Mouse (Mus musculus): ENCODE measurements around the gene Ssh2.
A peak's percentile ranks its signal among the peaks of the same experiment; 100 is the strongest.

Gene Ssh2

DNA sequence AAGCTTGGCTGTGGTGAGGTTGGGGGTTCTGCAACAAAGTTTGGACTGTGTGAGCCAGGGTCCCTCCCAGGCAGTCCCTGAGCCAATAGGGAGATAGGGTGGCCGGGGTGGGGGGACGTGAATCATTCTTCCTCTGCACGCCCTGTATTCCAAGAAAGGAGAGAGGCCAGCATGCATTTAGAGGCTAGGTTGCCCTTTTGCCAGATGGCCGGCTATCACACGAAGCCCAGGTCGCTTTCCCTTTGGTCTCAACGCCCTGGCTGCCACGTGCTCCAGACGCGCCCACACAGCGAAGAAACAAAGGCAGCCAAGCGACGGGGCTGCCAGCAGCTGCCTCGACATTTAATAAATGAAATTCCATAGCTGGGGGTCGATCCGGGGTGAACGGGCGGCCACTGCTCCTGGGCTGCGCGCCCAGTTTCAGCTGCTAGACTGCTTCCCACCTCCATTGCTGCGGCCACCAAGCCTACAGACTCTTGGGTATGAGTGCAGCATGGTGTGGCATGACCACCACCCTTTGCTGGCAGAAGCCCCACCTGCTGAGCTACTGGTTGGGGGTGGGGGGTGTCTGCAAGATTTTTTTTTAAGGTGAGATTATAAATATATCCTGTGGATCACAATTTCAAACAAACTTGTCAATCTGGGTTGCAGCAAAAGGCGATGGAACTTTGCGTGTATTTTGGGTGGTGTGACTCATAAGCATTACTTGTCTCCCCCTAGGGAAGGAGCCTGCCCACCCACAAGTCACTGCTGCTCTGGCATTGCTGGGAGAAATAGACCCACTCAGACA is 275.6 kb downstream of the Ssh2 start:
- no peak for DNase-seq (ENCODE audit: low read depth, low spot score)

DNA sequence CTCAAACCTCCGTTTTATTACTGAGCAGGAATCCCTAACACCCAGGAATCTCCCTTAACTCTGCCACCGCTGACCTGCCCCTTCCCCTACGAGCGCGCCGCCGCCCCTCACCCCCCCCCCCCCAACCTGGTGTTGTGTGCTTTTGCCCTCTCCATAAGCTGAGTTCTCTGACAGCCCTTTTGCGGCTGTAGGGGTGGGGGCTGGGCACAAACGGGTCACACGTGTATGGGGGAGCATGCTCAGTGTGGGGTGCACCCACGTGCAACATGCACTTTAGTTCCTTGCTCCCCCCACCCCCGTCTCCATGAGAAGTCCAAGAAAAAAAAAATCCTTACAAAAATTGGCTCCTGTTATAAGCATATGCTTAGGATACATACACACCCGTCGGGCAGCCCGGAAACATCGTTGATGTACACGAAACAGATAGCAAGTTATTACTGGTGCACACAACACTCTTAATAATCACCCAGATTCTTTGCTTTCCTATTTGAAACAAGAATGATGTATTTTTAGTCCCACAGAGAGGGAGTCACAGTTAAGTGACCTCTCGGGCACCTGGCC is 276.3 kb downstream of the Ssh2 start:
- no peak for DNase-seq (ENCODE audit: low read depth, low spot score)

DNA sequence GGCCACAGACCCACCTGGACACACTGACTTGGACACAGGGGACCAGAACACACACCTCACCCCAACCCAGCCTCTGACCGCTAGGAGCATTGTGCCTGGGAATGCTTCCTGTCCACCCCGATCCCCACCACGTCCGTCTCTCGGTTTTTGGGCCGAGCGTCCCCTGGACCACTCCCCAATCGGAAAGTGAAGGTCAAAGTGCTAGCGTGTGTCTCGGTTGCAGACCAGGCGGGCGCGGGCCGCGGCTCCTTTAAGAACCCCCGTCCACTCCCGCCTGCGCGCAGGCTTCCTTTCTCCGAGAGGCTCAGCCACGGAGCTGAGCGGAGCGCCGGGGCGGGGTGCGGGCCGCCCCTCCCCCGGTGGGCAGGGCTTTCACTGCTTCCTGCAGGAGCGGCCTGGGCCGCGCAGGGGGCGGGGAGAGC is 276.8 kb downstream of the Ssh2 start:
- peak; percentile 91 for DNase-seq (ENCODE audit: low read depth, low spot score)

DNA sequence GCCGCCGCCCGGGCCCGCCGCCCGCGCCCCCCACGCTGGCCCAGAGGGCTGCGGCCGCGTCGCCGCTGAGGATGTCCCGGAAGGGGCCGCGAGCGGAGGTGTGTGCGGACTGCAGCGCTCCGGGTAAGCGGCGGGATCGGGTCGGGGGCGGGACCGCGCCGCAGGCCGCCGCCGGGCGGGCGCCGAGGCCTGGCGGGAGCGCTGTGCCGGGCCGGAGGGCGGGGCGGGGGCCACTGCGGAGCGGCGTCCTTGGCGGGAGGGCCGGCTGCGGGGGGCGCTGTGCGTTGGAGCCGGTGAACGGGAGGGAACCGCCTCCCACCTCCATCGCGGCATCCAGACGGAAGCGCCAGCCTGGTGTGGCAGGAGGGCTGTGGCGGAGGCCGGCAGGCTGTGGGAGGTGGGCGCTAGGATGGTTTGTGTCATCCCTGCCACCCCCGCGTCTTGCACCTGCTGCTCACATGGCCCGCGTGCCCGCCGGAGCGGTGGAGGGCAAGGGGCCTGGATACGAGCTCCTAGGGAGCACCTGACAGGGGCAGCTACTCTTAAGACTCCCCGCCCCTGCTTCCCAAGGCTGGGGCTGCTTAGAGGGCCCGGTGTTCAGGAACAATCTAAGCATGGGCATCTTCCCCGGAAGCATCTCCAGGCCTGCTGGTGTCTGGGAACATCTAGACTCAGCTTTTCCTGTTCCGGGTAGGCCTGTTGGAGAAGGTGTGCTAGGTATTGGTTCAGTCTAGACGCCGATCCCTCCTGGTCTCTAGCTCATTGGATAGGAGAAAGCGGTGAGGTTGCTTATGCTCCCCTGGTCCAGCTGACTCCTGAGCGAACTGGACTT is 277.6 kb downstream of the Ssh2 start, which contains the start of gene Git1:
TSS of gene Git1 (plus strand) at position 51 of the 832 bp plus-strand sequence.
- DNase-seq (ENCODE audit: low read depth, low spot score), result no peak

DNA sequence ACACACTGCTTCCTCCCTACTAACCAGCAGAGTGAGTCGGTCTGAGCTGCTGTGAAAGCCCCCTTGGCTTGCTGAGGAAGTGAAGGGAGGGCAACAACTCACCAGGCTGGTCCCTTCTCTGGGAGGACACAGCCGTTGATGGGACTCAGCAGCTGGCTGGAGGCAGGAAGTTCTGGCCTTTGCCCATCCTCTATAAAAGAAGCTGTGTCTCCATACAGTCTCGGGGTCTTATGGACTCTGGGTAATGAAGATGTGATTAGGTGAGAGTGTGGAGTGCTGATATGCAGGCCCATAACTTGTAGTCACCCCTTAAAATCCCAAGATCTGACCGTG is 278.2 kb downstream of the Ssh2 start:
- no peak for DNase-seq (ENCODE audit: low read depth, low spot score)

DNA sequence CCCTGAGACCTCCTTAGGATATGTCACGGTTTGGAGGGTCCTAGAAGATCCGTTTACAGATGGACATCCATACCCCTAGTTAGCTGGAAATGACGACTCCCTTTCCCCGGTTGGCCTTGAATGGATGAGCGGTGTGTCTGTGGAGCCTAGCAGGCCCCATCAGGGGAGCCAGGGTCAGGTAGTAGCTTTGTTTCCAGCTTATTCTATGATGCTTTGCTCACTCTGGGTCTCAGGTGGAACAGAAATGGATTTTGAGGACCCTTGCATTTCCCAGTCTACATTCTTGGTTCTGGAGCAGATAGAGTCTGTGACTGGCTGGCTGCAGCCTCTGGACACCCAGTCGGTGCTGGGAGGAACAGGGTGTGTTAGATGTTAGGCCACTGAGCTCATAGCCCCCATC is 278.7 kb downstream of the Ssh2 start:
- DNase-seq (ENCODE audit: low read depth, low spot score), result no peak

DNA sequence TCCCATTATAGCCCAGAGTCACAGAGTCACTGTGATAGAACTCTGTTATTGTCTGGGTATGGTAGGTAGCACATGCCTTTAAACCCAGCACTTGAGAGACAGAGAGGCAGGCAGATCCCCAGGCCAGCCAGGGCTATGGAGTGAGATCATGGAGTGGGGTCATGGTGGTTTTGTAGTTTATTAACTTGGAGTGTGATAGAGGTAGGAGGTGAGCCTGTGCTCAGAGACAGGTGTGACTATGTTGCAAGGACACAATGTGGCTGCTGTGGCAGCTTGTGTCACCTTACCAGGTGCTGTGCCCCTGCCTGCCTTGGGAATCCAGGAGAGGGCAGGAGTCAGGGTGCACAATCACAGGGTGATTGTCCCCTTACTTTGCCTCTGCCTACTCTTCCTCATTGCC is 279.4 kb downstream of the Ssh2 start:
- DNase-seq (ENCODE audit: low read depth, low spot score), result no peak

DNA sequence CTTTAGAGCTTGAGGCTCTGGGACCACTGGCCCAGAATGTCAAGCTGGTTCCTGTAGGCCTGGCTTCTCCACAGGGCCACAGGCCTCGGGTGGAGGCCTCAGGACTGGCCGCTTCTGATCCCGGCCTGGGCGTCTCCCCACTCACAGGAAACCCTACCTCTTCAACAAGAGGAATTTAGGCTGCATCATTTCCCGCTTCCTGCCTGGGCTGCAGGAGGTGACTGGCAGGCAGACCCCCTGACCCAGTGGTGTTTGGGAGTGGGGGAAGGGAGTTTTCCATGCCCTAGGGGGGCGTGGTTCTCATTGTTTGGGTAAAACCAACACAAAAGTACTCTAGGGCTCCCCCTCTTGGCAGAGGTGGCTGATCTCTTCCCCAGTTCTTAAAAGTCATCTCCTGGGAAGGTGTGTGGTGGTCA is 281.3 kb downstream of the Ssh2 start:
- peak; percentile 89 for DNase-seq (ENCODE audit: low read depth, low spot score)

DNA sequence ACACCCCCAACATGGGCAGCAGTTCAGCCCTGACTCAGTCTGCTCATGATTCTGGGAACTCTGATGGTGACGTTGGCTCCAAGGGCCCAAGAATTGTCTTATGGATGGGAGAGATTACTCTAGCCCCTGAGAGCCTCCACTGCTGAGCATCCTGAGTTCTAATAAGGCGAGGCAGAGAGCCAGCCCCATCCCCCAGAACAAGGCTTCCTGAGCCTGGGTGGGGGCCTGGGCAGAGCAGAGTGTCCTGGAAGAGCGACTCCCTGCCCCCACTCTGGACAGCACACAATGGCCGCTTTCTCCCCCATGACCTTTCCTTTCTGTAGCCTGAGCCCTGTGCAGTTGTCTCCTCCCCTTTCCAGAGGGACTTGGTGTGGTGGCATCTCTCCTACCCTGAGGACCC is 281.8 kb downstream of the Ssh2 start:
- no peak for DNase-seq (ENCODE audit: low read depth, low spot score)

DNA sequence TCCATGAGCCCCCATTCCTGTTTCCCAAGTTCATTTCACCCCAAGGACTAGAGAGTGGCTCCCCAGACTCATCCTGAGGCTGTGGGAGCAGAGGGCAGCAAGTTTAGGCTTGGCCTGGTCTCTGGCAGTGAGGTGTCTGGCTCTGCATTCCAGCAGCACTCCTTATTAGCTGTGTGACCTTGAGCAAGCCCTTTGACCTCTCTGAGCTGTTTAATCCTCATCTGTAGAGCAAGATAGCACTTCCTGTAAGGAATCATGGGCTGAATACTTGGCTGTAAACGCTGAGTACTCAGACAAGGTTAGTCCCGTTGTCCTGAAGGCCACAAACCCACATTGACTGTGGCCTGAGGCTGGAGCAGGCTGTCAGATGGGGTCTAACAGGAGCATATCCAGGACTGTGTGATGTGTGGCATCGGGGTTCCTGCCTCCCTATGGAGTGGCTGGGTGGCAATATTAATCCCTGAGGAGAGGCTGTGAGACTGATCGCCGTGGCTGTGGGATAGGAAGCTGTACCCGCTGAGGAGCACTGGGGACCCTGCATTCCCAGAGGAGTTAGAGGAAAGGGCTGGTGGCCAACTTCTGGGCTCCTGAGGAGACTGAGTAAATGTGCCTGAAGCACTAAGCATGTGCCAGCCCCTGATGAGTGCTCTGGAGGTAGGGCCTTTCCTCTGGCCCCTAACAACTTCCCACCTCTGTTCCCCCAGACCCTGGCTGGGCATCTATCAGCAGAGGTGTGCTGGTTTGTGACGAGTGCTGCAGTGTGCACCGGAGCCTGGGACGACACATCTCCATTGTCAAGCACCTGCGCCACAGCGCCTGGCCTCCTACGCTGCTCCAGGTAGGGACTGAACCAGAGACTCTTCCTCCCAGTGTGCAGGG is 282.4 kb downstream of the Ssh2 start:
- DNase-seq (ENCODE audit: low read depth, low spot score), result no peak

DNA sequence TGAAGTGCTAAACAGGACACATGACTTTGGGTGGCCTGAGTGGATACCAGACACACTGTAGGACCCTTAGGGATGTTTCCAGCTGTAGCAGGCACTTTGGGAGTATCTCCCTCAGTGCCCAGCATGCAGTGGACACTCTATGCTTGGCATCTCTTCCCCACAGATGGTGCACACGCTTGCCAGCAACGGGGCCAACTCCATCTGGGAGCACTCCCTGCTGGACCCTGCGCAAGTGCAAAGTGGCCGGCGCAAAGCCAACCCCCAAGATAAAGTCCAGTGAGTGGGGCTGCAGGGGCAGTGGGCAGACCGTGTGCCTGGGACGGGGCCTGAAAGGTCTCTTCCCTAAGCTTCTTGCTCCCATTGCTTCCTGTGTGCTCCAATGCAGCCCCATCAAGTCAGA is 283.3 kb downstream of the Ssh2 start:
- DNase-seq (ENCODE audit: low read depth, low spot score), result no peak

DNA sequence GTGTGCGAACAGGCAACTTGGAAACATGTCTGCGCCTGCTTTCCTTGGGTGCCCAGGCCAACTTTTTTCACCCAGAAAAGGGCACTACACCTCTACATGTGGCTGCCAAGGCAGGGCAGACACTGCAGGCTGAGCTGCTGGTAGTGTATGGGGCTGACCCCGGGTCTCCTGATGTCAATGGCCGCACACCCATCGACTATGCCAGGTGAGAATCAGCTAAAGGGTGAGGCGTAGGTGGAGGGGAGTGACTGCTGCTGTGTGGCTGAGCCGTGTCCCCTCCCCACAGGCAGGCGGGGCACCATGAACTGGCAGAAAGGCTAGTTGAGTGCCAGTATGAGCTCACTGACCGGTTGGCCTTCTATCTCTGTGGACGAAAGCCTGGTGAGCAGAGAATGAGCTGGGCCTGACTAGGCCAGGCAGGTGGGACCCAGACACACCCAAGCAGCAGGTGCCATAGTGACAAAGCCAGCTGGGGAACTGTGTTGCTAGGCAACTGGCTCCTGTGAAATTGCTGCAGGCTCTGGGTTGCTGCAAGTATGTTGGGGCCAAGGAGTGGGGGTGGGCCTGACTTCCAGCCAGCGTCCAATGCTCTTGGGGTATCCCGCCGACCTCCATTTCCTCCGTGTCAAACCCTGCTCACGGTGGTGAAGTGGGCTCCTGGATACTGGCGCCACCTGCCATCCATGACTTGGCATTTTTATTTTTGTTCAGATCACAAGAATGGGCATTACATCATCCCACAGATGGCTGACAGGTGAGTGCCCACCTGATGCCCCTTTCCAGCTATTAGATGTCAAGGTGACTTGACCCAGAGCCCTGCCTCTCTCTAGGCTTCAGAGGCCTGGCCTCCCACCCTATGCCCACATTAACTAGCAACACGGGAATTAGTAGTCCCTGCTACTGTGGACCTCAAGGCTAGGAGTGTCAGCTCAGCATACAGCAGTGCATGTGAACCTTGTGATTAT is 284.6 kb downstream of the Ssh2 start:
- DNase-seq (ENCODE audit: low read depth, low spot score), result no peak

DNA sequence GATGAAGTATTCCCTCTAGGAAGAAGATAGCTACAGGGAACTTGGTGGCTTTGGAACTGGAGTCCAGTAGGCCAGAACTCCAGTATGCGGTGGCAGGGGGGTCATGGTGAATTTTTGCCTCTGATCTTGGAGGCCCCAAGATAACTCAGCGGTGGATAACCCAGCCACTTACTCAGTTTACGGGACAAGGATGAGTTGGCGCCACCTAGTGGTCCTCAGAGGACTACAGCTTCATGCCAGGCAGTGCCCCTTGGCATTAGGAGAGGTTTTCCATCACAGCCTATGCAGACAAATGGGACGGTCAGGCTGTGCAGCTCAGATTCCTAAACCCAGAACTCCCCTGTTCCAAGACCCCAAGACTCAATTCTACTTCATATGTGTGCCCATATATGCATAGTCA is 285.3 kb downstream of the Ssh2 start:
- DNase-seq (ENCODE audit: low read depth, low spot score), result peak; percentile 72

DNA sequence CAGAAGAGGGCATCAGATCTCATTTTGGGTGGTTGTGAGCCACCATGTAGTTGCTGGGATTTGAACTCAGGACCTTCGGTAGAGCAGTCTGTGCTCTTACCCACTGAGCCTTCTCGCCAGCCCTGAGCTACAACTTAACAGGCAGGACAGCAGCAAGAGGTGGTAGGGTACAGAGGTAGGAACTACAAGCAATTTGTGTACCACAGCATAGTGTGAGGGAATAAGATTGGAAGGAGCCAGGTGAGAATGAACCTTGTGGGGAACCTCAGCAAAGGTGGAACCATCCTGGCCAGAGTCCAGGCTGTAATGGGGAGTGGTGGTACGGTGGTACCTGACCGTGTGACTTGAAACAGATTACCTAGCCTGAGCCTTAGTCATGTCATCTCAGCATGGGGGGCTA is 285.9 kb downstream of the Ssh2 start:
- no peak for DNase-seq (ENCODE audit: low read depth, low spot score)

DNA sequence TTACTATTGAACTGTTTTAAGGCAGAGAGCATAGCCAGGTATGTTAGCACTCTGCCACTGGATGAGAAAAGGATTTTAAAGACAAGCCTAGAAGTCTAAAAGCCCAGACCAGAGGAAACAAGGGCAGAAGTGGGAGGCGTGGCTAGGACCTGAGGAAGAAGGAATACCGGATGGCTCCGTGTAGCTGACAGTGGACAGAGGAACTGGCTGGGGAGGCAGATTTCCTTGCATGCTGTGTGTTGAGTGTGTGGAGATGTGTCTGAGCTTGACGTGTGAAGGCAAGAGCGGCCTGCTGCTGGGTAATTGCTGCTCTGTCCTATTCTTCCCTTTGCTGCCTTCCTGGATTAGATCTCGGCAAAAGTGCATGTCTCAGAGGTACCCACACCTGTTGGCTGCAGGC is 286.4 kb downstream of the Ssh2 start:
- no peak for DNase-seq (ENCODE audit: low read depth, low spot score)

DNA sequence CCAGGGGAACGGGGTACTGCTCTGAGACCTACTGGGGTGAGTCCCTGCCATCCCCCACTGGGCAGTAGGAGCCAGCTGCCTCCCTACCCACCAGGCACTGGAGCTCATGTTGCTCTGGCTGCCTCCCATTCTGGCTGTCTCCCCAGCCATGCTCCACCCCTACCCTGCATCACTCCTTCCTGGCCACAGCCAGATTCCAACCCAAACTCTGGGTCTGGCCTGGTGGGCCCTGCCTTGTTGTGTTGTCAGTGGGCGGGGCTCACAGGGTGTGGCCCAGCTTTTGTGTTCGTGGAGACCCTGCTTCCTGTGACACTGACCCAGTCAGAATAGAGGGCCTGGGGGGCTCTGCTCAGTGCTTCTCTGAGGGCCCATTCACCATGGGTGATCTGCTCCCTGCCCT is 287.4 kb downstream of the Ssh2 start:
- DNase-seq (ENCODE audit: low read depth, low spot score), result no peak

DNA sequence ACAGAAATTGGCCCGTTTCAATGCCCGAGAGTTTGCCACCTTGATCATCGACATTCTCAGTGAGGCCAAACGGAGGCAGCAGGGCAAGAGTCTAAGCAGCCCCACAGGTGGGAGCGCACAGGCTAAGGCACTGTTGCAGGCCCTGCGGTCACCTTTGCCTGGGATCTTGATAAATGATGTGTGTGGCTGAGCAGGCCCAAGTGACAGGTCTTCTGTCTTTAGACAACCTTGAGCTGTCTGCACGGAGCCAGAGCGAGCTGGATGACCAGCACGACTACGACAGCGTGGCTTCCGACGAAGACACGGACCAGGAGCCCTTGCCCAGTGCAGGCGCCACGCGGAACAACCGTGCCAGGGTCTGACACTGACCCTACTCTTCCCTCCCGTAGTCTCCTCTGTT is 288.3 kb downstream of the Ssh2 start:
- no peak for DNase-seq (ENCODE audit: low read depth, low spot score)

DNA sequence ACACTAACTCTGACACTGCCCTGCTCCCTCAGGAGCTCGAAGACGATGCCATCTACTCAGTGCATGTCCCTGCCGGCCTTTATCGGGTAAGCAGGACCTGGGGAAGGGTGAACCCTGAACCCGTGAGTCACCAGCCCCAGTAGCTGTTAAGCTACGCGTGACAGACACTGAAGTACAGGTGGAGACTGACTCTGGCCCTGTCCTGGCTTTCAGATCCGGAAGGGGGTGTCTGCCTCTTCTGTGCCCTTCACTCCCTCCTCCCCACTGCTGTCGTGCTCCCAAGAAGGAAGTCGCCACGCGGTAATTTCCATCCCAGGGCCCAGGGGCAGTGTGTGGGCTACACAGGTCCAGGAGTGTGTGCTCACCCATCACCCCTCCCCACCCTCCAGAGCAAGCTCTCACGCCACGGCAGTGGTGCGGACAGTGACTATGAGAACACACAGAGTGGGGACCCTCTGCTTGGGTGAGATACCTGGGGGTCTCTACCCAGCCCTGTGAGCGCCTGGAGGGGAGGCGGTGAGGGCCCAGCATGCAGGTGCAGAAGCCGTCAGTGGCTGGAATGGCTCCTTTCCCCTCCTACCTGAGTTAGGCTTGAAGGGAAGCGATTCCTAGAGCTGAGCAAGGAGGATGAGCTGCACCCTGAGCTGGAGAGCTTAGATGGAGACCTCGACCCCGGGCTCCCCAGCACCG is 289.3 kb downstream of the Ssh2 start:
- no peak for DNase-seq (ENCODE audit: low read depth, low spot score)

DNA sequence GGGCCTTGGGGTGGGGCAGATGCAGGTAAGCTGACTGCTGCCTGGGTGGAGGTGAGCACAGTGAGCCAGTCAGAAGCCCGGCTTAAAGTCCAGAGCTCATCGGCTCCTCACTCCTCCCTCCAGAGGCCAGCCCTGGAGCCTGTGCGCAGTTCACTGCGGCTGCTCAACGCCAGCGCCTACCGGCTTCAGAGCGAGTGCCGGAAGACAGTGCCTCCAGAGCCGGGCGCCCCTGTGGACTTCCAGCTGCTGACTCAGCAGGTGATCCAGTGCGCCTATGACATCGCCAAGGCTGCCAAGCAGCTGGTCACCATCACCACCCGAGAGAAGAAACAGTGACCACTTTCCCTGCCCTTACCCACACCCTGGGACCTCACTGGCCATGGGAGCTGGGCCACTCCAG is 290.2 kb downstream of the Ssh2 start:
- no peak for DNase-seq (ENCODE audit: low read depth, low spot score)

DNA sequence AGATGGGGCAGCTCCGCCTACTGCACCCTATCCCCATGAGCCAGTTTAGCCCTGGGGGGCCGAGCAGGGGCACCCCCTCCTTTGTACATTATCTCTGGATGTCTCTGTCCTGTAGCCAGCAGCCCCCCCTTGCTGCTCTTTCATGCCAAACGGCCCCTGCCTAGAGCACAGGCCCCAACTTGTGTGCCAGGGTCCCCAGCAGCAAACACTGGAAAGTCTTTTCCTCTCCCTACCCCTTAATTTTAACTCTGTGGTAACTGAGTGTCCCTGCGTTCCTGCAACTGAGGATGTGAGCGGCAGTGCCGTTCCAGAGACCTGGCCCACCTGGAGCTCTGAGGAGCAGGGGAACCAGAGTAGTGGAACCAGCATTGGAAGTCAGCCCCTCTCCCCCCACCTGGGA is 290.9 kb downstream of the Ssh2 start:
- no peak for DNase-seq (ENCODE audit: low read depth, low spot score)
